Mouse (Mus musculus) embryonic facial prominence, embryonic 13.5 days (tissue): ENCODE results near the gene Mmp1b. TPM values are rescaled to one million over a fixed set of nuclear protein-coding genes. Genes with fewer than 3 reads are reported as not detected.
"Not testable (repeated sequence)": the region's sequence is repeated elsewhere in the genome, so short reads cannot be mapped to it uniquely, and the experiment has no call there.

Experiments used
- ATAC-seq: fragments of 200-750 bp; cut with Nextera tagmentation; 2 replicates; pipeline ENCODE4 v1.8.0; 2017; ENCODE audit warnings: low read depth; ENCODE audit not compliant: insufficient number of reproducible peaks, insufficient read depth, low FRiP score, low TSS enrichment
- H3K27ac ChIP-seq: fragments of 300-500 bp; sonication (generic); 2 replicates; pipeline ENCODE4 v1.5.1; 2015; ENCODE audit warnings: moderate library complexity, mild to moderate bottlenecking, inconsistent platforms
- H3K27me3 ChIP-seq: fragments of 300-500 bp; sonication (generic); 2 replicates; pipeline ENCODE4 v1.6.1; 2015; ENCODE audit warnings: mild to moderate bottlenecking, inconsistent platforms
- H3K36me3 ChIP-seq: fragments of 300-500 bp; sonication (generic); 2 replicates; pipeline ENCODE4 v1.6.1; 2015; ENCODE audit warnings: mild to moderate bottlenecking, inconsistent platforms
- H3K4me1 ChIP-seq: fragments of 300-500 bp; sonication (generic); 2 replicates; pipeline ENCODE4 v1.6.1; 2015; ENCODE audit warnings: inconsistent platforms
- H3K4me2 ChIP-seq: fragments of 300-500 bp; sonication (generic); 2 replicates; pipeline ENCODE4 v1.6.1; 2015; ENCODE audit warnings: moderate library complexity, mild to moderate bottlenecking, inconsistent platforms
- H3K4me3 ChIP-seq: fragments of 300-500 bp; sonication (generic); 2 replicates; pipeline ENCODE4 v1.5.1; 2015; ENCODE audit warnings: mild to moderate bottlenecking, inconsistent platforms
- H3K9ac ChIP-seq: fragments of 300-500 bp; sonication (generic); 2 replicates; pipeline ENCODE4 v1.6.1; 2015; ENCODE audit warnings: mild to moderate bottlenecking, inconsistent platforms
- H3K9me3 ChIP-seq: fragments of 300-500 bp; sonication (generic); 2 replicates; pipeline ENCODE4 v1.6.1; 2016; ENCODE audit warnings: inconsistent platforms
- WGBS: fragments of 180-500 bp; shearing (Covaris S2); methylation state at CpG from one replicate; pipeline ENCODE4 v1.1.7; 2015; ENCODE audit warnings: mixed read lengths; 5-methylcytosine and 5-hydroxymethylcytosine counted together
- polyA plus RNA-seq: library from polyadenylated mRNA; unstranded; fragments of >200 nt; fragmentation: Nextera tagmentation; extraction: Ambion mirVana; gene quantifications from 2 replicates; pipeline ENCODE4 v1.2.1, GENCODE M21; 2015

Gene Mmp1b
- polyA plus RNA-seq: not detected in 2 replicates

DNA sequence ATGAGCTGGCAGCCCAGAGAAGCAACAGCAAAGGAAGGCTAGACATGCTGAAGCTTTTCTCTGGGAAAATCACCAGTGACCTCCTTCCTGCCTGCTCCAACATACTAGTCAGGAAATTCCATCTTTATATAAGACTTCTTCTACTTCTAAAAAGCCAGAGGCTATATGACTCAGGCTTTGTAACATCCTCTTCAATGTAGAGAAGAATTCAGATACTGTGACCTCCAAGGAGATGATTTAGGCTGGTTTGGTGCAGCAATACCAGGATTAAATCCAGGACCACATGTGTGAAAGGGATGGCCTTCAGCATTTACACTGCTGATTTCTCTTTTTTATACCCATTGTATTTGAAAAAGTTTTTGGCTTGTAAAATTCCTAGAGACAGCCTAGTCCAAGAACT, at the start of gene Mmp1b:
Mmp1b (minus strand) TSS at position 101 of the 400 bp plus-strand sequence.
- H3K4me2 ChIP-seq: no peak within 1 kb of the TSS
- H3K36me3 ChIP-seq: no peaks in the 10 kb centered on the region
- H3K27me3 ChIP-seq: no peaks in the 10 kb centered on the region
- no peak within 1 kb of the TSS for H3K27ac ChIP-seq
- H3K9me3 ChIP-seq: no peaks in the 10 kb centered on the region; the same call in 1 of the 2 replicates
- H3K4me1 ChIP-seq: no peaks in the 10 kb centered on the region
- ATAC-seq: no peak
- H3K4me3 ChIP-seq: no peak within 1 kb of the TSS
- H3K9ac ChIP-seq: no peak within 1 kb of the TSS

DNA sequence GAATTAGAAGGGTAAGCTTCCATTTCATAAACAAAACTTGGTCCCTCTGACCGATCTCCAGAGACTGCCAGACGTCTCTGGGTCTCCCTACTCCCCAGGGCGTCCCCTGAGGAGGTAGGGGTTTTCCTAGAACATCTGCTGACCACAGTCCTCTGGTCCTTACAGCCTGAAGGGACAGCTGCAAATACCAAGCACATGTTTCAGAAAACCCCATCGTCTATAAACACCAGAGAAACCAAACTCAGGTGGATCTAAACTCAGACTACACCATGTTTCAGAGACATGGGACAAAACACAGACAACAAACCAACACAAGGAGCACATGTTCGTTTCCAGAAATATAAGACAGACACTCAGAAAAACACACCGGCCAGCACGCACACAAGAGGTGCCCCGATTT, 8.7 kb upstream of the Mmp1b start:
- H3K4me1 ChIP-seq, H3K4me2 ChIP-seq, H3K9ac ChIP-seq, H3K27ac ChIP-seq, H3K9me3 ChIP-seq, H3K27me3 ChIP-seq, ATAC-seq, H3K36me3 ChIP-seq, H3K4me3 ChIP-seq: not testable (repeated sequence)
- WGBS: 71% methylated on average over 8 of the region's 8 CpGs

DNA sequence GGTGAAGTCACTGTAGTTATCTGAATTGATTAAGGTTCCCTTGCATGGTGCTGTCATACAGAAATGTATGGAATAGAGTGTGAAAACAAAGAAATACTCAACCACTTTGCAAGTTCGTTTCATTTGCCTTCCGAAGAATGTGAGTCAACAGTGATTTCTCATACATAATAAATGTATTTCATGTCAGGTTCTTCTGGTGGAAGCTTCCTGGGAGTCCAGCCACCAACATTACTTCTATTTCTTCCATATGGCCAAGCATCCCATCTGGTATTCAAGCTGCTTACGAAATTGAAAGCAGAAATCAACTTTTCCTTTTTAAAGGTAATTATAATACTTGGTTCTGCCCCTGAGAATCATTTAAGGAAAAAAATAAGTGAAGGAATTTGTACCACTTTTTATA, 33.3 kb downstream of the Mmp1b start:
- no peak overlapping the region for H3K4me2 ChIP-seq
- no peaks in the 10 kb centered on the region for H3K36me3 ChIP-seq
- H3K27me3 ChIP-seq: no peaks in the 10 kb centered on the region
- no peak overlapping the region for H3K9ac ChIP-seq
- ATAC-seq: no peak
- H3K4me3 ChIP-seq: no peak overlapping the region
- WGBS: 62% methylated on average over 3 of the region's 3 CpGs
- no peak overlapping the region for H3K27ac ChIP-seq
- no peaks in the 10 kb centered on the region for H3K9me3 ChIP-seq
- no peaks in the 10 kb centered on the region for H3K4me1 ChIP-seq

DNA sequence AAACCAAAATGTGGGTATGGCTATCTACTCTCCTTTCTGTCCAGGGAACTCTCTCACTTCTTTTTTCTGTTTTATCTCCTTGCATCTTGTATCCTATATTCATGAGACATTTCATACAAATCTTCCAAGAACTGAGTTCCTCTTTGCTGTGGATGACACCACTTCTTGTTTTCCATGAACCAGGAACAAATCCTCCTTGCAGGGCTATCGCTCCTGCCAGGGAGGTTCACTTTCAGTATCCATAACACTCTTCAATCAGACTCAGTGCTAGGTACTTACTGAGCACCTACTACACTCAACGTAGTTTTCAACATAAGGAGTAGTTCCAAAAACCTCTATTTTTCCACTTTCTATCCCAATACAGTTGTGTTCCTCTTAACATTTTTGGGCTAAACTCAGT, 42.3 kb downstream of the Mmp1b start:
- WGBS: 84% methylated on average over 2 of the region's 2 CpGs

DNA sequence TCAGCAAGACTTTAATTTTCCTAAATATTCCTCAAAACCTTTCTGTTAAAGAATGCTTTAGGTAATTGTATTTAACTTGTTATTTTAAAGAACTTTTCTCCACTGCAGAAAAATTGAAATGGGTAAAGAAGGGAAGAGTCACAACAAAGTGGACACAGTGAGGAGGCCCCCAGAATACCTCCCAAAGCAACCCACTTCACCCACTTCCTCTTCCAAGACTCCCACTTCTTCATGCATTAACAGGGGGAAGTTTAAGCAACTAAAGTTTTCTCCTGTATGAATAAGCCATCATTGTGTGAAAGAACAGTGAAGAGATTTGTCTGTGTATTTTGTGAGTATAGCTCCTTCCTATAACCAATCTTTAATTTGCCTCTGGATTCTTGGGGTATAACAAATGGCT, 43.7 kb downstream of the Mmp1b start, which contains the start of gene Mmp12:
Mmp12 (plus strand) TSS at position 275 of the 400 bp plus-strand sequence.
- H3K9ac ChIP-seq: no peak within 1 kb of the TSS
- no peaks in the 10 kb centered on the region for H3K4me1 ChIP-seq
- no peak for ATAC-seq
- H3K36me3 ChIP-seq: no peaks in the 10 kb centered on the region
- H3K9me3 ChIP-seq: no peaks in the 10 kb centered on the region
- no peaks in the 10 kb centered on the region for H3K27me3 ChIP-seq
- no peak within 1 kb of the TSS for H3K4me3 ChIP-seq
- H3K27ac ChIP-seq: no peak within 1 kb of the TSS
- H3K4me2 ChIP-seq: no peak within 1 kb of the TSS

More for the DNA sequence above, 42.3 kb downstream of the Mmp1b start:
- no peak overlapping the region for H3K9ac ChIP-seq
- H3K4me1 ChIP-seq: no peaks in the 10 kb centered on the region
- no peak overlapping the region for H3K4me3 ChIP-seq
- no peak overlapping the region for H3K27ac ChIP-seq
- no peak overlapping the region for H3K4me2 ChIP-seq
- H3K36me3 ChIP-seq: no peaks in the 10 kb centered on the region
- ATAC-seq: no peak
- no peaks in the 10 kb centered on the region for H3K9me3 ChIP-seq
- H3K27me3 ChIP-seq: no peaks in the 10 kb centered on the region

DNA sequence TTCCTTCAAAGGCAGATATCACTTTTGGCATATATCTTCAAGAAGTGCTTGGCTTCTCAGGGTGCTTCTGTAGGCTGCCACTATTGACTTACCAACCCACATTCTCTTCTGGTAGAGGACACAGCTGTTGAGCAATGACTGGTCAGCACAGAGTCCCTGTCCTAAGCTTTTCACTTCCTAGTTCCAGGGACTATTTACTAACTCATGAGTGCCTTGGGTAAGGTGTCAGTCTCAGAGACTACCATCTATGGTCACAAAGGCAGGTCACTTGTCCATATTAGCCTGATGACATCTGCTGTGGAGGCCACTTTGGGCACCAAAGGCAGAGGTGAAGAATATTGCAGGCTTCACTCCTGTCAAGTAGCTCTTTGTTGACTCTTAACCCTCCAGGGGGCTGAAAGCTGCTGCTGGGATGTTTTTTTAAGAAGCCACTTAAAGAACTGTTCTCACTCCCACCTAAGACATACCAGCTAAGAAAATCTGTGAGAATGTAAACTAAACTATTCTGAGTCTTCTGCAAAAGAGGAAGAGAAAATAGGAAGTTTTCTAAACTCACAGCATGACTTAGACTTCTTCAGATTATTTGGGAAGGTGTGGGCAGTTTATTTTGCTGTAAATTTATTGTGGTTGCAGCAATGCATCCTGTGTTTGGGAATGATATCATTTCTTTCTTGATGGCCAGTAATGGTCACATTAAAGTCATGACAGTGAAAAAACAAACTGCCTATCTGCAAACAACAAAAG, 50.9 kb downstream of the Mmp1b start:
- Histone ChIP-seq H3K4me2 (no peak overlapping the region), H3K27me3 (no peaks in the 10 kb centered on the region), H3K27ac (no peak overlapping the region), H3K4me1 (no peaks in the 10 kb centered on the region), H3K9me3 (no peaks in the 10 kb centered on the region), H3K4me3 (no peak overlapping the region), H3K9ac (no peak overlapping the region), H3K36me3 (no peaks in the 10 kb centered on the region)
- no peak for ATAC-seq

DNA sequence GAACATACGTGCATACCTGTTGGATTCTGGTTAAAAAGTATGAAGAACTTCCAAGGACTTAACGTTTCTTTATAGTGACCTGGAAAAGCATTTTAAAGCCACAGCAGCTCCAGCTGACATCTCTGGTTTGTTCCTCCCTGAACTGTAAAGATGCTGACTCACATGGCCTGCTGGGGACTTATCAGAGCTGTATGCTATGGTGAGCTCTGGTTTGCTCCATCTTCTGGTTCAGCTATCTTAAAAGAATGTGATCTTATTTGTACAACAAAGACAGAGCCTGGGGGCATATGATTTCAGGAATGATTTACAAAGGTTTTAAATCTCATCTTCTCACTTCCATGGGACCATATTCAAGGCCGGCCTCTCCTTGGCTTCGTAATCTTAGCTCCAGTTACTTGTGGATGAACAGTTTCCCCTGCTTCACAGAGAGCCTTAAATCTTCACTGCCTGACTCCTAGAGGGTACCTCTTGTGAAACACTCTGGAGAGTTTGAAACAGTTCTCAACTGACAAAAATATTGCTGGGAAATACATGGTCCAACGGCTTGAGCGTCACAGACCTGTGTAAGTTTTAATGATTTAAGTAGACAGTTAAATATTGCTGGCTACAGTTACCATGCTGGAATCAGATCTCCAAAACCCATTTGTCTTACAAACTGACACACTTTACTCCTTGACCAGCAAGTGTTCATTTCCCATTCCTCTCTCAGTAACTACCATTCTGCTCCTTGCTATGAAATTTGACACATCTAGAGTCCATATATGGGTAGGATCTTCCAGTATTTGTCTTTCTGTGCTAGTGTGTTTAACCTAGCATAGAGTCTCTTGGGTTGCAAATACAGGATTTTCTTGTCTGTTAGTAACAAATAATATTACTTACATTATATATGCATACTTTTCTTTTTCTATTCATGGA, 51.8 kb downstream of the Mmp1b start:
- ATAC-seq: no peak
- 84% methylated on average over 5 of the region's 6 CpGs for WGBS
- Histone ChIP-seq H3K9me3 (no peaks in the 10 kb centered on the region), H3K4me2 (no peak overlapping the region), H3K4me3 (no peak overlapping the region), H3K36me3 (no peaks in the 10 kb centered on the region), H3K27me3 (no peaks in the 10 kb centered on the region), H3K9ac (no peak overlapping the region), H3K27ac (no peak overlapping the region), H3K4me1 (no peaks in the 10 kb centered on the region)

DNA sequence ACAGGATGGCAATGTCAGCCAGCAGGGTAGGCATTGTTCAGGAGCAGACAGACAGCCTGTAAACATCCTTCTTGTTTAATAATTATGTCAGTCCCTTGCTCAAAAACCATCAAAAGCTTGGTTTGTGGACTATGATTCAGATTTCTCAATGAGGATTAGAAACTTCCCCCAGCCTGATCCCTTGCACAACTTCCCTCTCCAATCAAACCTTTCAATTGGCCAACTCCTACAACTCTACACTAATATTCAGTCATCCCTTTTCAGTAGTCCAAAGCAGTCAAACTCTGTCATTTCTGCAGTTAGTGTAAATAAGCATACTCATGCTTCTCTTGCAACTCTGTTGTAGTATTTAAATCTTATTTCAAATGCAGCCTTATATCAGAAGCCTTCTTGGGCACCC, 56.0 kb downstream of the Mmp1b start:
- Histone ChIP-seq H3K9ac (no peak overlapping the region), H3K27me3 (no peaks in the 10 kb centered on the region), H3K9me3 (no peaks in the 10 kb centered on the region), H3K4me2 (no peak overlapping the region), H3K4me1 (no peaks in the 10 kb centered on the region), H3K36me3 (no peaks in the 10 kb centered on the region), H3K4me3 (no peak overlapping the region), H3K27ac (no peak overlapping the region)
- ATAC-seq: no peak

Other genes starting within 250 kb of the Mmp1b start
- gene Dync2h1, start 203.6 kb downstream of the Mmp1b start, polyA plus RNA-seq: 23.5 and 23.7 TPM in 2 replicates
- 154 and 155 TPM in 2 replicates for gene Dcun1d5, start 203.5 kb downstream of the Mmp1b start, polyA plus RNA-seq
- gene Mmp13, start 115.5 kb downstream of the Mmp1b start, polyA plus RNA-seq: 0.12 and 0.39 TPM in 2 replicates
- not detected in 2 replicates for gene Mmp12, start 43.7 kb downstream of the Mmp1b start, polyA plus RNA-seq
- gene Mmp3, start 57.8 kb upstream of the Mmp1b start, polyA plus RNA-seq: 0.23 TPM in 1 of 2 replicates, not detected in the other
- gene Mmp10, start 114.3 kb upstream of the Mmp1b start, polyA plus RNA-seq: not detected in 2 replicates
- 0.34 TPM in 1 of 2 replicates, not detected in the other for gene Mmp8, start 170.4 kb upstream of the Mmp1b start, polyA plus RNA-seq
- gene Mmp27, start 183.3 kb upstream of the Mmp1b start, polyA plus RNA-seq: not detected in 2 replicates
- not detected in 2 replicates for gene Mmp20, start 240.2 kb upstream of the Mmp1b start, polyA plus RNA-seq